Mouse (Mus musculus): ENCODE results near the gene H2-D1. TPM values are rescaled to one million over a fixed set of nuclear protein-coding genes. Genes with fewer than 3 reads are reported as not detected.
"Not testable (repeated sequence)": the region's sequence is repeated elsewhere in the genome, so short reads cannot be mapped to it uniquely, and the experiment has no call there.

The H2-D1 gene
- polyA plus RNA-seq, 1 experiment: 284 TPM

DNA sequence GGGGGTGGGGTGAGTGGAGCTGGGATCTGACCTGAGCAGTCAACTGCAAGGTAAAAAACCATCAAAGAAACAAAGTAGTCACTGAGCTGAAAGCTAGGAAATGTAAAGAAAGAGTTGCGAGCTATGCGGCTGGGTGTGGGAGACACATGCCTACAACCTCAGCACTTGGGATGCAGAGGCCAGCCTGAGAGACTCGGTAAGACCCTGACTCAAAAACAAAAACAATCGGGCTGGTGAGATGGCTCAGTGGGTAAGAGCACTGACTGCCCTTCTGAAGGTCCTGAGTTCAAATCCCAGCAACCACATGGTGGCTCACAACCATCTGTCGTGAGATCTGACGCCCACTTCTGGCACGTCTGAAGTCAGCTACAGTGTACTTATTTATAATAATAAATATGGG is 28.4 kb upstream of the H2-D1 start:
- Histone ChIP-seq H3K27ac (replicated peaks; ENCODE audit: low read depth, low read length) (peak overlapping the region; percentile 84; the same call in 1 of the 2 replicates), H3K4me3 (ENCODE audit: insufficient read depth, low read depth, low read length) (0 out of 2 replicates have a peak overlapping the region, but pooled peaks have one; percentile 1)
- H3K4me1 ChIP-seq (ENCODE audit: control insufficient read depth, insufficient read depth, insufficient read length, low read length): not testable (repeated sequence)

DNA sequence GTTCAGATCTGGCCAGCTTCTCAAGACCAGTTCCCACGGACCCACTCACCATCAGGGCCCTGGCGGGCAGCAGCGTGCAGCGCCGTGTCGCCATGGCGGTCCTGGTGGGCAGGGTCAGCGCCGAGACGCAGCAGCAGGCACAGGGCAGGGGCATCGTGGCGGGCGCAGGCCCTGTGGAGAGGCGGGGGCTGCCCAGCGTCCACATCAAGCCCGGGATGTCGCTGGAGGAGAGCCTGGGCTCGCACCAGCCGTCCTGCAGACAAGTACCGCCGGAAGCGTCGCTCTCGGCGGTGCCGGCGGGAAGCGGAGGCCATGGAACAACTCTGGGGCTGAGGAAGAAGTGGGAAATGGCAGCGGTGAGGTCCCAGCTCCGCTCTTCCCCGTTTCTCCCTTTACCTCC is 27.6 kb upstream of the H2-D1 start:
- Histone ChIP-seq H3K4me1 (ENCODE audit: control insufficient read depth, insufficient read depth, insufficient read length, low read length) (peaks cover 5% of the 10 kb centered on the region), H3K27ac (replicated peaks; ENCODE audit: low read depth, low read length) (peak overlapping the region; percentile 94)

DNA sequence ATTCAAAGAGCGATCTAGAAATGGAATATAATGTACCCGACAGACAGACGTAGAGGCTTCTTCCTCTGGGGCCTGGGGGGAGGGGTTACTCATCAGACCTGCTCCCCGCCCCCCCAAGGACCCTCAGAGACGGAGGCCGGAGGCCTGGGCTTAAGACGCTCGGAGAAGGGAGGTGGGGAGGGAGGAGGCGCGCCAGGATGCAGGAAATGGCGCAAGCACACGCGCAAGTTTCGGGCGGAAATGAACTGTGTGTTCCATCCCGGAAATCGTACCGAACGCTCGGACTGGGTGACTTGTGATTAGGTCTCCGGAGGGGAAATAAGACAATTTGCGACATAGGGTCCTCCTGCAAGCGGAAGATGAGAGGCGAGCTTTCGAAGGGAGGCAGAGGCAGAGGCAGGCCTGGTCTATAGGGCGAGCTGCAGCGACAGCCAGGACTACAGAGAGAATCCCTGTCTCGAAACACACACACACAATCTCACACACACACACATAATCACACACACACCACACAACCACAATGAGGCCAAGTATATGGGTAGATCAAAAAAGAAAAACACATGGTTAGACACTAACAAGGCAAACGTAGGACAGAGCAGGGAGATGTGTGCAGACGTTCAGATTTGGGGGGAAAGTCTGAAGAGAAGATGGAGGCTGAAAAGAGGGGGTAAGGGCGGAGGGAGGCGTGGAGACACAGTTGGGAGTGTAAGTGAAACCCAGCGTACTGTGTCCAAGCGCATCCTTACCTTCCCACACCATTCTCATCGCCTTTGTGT is 26.7 kb upstream of the H2-D1 start, which contains the start of gene Nfkbil1:
Gene Nfkbil1 (minus strand): TSS at position 179 of the 776 bp plus-strand sequence.
- Histone ChIP-seq H3K4me1 (ENCODE audit: control insufficient read depth, insufficient read depth, insufficient read length, low read length) (peaks cover 13% of the 10 kb centered on the region), H3K4me3 (ENCODE audit: insufficient read depth, low read depth, low read length) (peak within 1 kb of the TSS; percentile 65), H3K27ac (replicated peaks; ENCODE audit: low read depth, low read length) (peak within 1 kb of the TSS; percentile 96)

More for the DNA sequence above, 27.6 kb upstream of the H2-D1 start:
- peak overlapping the region; percentile 58 for H3K4me3 ChIP-seq (ENCODE audit: insufficient read depth, low read depth, low read length)

DNA sequence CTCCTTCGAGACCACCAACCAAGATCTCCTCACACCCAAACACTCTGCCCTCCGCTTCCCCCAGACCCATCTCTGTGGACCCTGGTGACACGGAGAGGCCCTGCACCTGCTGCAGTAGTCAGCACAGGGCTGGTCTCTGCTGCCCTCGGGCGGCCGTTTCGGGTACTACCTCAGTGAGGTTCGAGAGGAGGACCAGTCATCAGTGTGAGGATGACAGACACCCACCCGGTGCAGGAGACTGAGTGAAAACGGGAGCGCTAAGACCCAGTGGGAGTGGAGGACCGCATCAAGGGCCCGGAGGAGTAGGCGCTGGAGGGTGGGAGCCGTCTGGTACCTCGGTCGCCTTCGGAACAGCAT is 26.2 kb upstream of the H2-D1 start:
- Histone ChIP-seq H3K4me3 (ENCODE audit: insufficient read depth, low read depth, low read length) (peak overlapping the region; percentile 57), H3K4me1 (ENCODE audit: control insufficient read depth, insufficient read depth, insufficient read length, low read length) (peaks cover 14% of the 10 kb centered on the region), H3K27ac (replicated peaks; ENCODE audit: low read depth, low read length) (peak overlapping the region; percentile 96)

DNA sequence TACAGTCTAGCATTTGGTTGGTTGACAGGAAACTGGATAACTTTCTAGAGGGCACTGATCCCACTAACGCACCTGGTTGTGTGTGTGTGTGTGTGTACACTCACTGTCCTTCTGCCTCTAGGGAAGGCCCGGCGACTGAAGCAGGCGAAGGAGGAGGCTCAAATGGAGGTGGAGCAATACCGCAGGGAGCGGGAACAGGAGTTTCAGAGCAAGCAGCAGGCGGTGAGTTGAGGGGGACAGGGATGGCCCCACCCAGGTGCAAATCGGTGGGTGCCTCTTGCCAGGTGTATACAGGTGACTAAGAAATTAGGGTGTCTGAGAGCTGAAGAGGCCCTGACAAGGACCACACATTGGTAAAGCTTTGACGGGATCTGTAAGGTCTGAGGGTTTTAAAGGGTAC is 25.5 kb upstream of the H2-D1 start:
- no peak overlapping the region for H3K4me3 ChIP-seq (ENCODE audit: insufficient read depth, low read depth, low read length)
- no peak overlapping the region for H3K27ac ChIP-seq (replicated peaks; ENCODE audit: low read depth, low read length)
- peaks cover 14% of the 10 kb centered on the region for H3K4me1 ChIP-seq (ENCODE audit: control insufficient read depth, insufficient read depth, insufficient read length, low read length)

DNA sequence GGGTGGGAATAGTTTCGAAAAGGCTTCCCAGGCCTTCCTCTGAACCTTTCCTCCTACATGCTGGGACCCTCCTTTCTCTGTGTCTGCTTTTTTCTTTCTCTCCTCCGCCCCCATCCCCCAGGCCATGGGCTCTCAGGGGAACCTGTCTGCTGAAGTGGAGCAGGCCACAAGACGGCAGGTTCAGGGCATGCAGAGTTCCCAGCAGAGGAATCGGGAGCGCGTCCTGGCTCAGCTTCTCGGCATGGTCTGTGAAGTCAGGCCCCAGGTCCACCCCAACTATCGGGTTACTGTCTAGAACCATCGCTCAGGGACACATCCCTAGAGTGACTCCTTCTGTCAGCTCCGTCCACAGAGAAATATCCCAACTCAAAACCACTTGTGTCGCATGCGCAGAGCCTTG is 25.0 kb upstream of the H2-D1 start:
- Histone ChIP-seq H3K4me1 (ENCODE audit: control insufficient read depth, insufficient read depth, insufficient read length, low read length) (peaks cover 14% of the 10 kb centered on the region), H3K4me3 (ENCODE audit: insufficient read depth, low read depth, low read length) (no peak overlapping the region), H3K27ac (replicated peaks; ENCODE audit: low read depth, low read length) (no peak overlapping the region)

DNA sequence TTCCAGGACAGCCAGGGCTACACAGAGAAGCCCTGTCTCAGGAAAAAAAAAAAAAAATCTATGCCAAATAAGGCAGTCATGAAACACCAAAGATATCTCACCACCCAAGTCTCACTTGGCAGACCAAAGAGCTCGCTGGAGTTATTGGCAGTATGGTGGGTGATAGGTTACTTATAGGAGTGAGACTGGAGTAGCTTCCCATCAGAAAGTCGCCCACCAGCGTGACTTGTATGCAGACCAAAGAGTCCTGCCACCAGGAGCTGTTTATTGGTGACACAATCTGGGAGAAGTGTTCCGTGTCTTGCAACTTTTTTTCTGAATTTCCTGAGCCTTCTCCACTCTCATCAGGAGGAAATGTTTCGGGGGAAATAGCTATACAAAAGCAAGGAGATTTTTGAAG is 22.8 kb upstream of the H2-D1 start:
- no peak overlapping the region for H3K27ac ChIP-seq (replicated peaks; ENCODE audit: low read depth, low read length)
- no peak overlapping the region for H3K4me3 ChIP-seq (ENCODE audit: insufficient read depth, low read depth, low read length)

DNA sequence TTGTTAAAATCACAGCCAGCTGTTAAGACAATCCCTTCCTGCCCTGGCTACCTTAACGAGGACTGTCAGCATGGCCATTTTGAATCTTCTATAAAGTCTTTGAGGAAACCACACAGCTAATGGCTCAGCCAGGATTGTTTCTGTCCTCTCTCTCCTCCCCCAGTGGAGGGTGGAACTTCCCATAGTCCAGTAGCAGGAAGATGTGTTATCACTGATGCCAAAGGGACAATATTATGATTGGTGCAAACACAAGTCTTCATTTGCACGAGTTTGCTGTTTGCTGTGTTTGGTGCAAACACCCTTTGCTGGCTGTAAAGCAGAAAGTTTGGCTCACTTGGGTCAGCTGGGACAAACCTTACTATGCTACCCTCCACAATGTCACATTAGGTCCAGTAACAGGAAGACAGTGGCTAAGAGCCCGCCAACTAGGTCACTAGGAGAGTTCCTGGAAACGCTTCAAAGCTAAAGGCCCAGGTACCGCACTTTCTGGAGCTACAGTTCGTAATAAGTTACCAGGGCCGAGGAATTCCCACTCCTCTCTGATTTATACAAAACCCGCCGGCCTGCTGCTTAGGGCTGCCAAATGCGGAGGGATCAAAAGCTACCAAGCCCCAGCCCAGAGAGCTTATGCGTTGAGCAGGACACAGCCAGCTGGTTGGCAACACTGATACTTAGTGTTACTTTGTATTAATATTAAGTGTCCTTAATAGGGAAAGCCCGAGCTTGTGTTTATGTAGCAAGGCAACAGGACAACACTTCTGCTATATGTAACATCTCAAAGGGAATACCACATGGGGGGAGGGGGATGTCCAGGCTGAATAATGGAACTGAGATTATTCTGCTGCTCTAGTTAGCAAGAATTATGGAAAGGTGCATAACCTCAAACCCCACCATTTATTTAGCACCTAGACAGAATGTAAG is 21.9 kb upstream of the H2-D1 start:
- H3K27ac ChIP-seq (replicated peaks; ENCODE audit: low read depth, low read length): peak overlapping the region; percentile 97
- H3K4me1 ChIP-seq (ENCODE audit: control insufficient read depth, insufficient read depth, insufficient read length, low read length): peaks cover 12% of the 10 kb centered on the region
- peak overlapping the region; percentile 50 for H3K4me3 ChIP-seq (ENCODE audit: insufficient read depth, low read depth, low read length)

More for the DNA sequence above, 22.8 kb upstream of the H2-D1 start:
- H3K4me1 ChIP-seq (ENCODE audit: control insufficient read depth, insufficient read depth, insufficient read length, low read length): peaks cover 12% of the 10 kb centered on the region

DNA sequence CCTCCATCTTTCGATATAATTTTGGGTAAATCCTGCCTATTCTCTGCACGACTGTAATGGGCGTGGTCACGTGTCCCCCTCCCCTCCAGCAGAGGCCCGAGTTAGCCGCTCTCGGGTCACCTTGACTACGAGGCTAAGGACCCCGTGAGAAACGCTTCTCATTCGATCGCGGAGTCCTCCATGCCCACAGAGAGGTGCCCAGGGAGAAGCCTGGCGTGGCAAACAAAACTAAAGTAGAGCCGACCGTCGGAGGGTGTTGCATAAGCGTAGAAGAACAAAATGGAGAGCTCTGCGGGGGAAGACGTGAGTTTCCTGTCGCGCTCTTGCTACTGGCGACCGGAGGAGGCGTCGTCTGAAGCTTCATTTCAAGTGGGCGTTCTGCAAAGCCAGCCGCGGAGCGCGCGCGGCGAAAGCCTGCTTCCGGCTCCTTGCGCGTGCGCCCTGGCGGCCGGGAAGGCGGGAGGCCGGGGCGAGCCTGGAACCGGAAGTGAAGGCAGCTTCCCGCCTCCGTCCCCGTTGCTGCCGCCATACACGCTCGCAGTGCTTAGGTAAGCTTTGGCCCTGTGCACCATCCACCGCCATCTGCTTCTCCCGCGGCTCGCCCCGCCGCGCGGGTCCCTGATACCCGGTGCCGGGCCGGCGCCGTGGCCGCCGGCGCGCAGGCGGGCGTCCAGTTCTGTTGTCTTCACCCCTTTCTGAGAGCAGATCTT is 21.1 kb upstream of the H2-D1 start, which contains the start of gene Ddx39b:
Gene Ddx39b (plus strand): TSS at position 442 of the 710 bp plus-strand sequence.
- H3K4me1 ChIP-seq (ENCODE audit: control insufficient read depth, insufficient read depth, insufficient read length, low read length): peaks cover 12% of the 10 kb centered on the region
- peak within 1 kb of the TSS; percentile 97 for H3K27ac ChIP-seq (replicated peaks; ENCODE audit: low read depth, low read length)
- H3K4me3 ChIP-seq (ENCODE audit: insufficient read depth, low read depth, low read length): peak within 1 kb of the TSS; percentile 84

DNA sequence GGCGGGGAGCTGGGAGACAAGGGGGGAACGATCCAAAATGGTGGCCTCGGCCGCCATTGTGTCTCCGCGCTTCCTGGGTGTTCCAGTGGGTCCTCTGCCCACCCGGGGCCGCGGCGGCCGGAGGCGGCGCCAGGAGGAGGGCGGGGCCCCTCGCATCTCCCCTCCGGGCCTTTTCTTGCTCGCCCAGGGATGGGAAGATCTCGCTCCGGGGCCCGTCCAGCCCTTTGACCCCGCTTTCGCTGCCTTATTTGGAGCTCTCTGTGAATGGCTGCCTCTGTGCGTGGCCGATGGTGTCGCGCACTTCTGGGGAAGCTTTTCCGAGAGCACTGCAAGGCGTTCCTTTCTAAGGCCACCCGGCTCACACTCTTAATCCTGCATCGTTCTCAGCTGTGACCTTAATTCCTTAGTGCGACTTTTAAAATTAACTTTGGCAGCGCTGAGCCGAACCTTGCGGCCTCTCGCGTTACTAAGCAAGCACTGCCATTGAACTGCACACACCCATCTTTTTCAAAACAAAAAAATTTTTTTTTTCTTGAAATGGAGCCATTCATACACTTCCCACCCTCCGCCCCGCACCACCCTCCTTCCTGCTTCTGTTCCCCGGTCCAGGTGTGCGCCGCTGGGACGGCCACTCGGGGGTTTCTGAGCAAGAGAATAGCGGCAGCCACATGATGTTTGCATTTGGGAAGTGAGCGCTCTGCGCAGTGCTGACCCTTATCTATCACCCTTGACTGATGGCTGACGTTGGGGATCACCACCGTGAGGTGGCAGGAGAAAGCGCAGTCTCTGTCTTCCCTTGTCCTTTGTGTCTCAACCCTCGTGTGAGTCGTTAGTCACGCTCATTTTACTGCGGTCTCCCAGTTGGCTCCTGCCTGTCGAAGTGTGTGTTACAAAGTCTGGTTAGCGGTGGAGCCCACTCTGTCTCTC is 20.3 kb upstream of the H2-D1 start:
- peaks cover 12% of the 10 kb centered on the region for H3K4me1 ChIP-seq (ENCODE audit: control insufficient read depth, insufficient read depth, insufficient read length, low read length)
- H3K27ac ChIP-seq (replicated peaks; ENCODE audit: low read depth, low read length): peak overlapping the region; percentile 90

DNA sequence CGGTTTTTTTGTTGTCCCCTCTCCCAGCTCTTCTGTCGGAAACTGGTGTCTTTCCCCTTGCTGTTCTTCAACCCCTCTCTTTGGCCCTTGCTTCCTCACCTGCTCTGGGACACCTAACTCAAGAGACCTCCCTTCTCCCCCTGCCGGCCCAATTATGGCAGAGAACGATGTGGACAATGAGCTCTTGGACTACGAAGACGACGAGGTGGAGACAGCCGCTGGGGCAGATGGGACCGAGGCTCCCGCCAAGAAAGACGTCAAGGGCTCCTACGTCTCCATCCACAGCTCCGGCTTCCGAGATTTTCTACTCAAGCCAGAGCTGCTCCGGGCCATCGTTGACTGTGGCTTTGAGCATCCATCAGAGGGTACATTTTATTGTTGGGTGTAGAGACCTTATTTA is 19.4 kb upstream of the H2-D1 start:
- peaks cover 12% of the 10 kb centered on the region for H3K4me1 ChIP-seq (ENCODE audit: control insufficient read depth, insufficient read depth, insufficient read length, low read length)
- H3K27ac ChIP-seq (replicated peaks; ENCODE audit: low read depth, low read length): peak overlapping the region; percentile 90
- H3K4me3 ChIP-seq (ENCODE audit: insufficient read depth, low read depth, low read length): peak overlapping the region; percentile 84

More for the DNA sequence above, 20.3 kb upstream of the H2-D1 start:
- H3K4me3 ChIP-seq (ENCODE audit: insufficient read depth, low read depth, low read length): peak overlapping the region; percentile 84

DNA sequence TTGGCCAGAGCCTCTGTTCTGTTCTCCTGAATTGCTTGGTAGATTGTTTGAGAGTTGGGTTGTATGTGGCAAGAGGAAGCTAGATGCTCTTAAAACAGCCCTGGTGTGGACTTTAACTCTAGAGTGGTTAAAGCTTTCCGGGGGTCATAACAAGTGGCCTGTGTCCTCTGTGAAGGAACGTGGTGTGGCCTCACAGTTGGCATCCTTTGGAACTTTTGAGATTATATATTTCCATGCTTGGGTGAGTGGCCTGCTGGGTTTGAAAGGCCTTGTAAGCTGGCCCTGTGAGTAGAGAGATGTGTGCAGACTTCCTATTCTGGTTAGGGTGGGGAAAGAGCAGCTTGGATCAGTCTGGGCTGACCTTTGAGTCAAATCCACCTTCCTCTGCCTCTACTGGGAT is 17.5 kb upstream of the H2-D1 start:
- no peak overlapping the region for H3K4me3 ChIP-seq (ENCODE audit: insufficient read depth, low read depth, low read length)
- H3K4me1 ChIP-seq (ENCODE audit: control insufficient read depth, insufficient read depth, insufficient read length, low read length): peaks cover 12% of the 10 kb centered on the region
- H3K27ac ChIP-seq (replicated peaks; ENCODE audit: low read depth, low read length): no peak overlapping the region

DNA sequence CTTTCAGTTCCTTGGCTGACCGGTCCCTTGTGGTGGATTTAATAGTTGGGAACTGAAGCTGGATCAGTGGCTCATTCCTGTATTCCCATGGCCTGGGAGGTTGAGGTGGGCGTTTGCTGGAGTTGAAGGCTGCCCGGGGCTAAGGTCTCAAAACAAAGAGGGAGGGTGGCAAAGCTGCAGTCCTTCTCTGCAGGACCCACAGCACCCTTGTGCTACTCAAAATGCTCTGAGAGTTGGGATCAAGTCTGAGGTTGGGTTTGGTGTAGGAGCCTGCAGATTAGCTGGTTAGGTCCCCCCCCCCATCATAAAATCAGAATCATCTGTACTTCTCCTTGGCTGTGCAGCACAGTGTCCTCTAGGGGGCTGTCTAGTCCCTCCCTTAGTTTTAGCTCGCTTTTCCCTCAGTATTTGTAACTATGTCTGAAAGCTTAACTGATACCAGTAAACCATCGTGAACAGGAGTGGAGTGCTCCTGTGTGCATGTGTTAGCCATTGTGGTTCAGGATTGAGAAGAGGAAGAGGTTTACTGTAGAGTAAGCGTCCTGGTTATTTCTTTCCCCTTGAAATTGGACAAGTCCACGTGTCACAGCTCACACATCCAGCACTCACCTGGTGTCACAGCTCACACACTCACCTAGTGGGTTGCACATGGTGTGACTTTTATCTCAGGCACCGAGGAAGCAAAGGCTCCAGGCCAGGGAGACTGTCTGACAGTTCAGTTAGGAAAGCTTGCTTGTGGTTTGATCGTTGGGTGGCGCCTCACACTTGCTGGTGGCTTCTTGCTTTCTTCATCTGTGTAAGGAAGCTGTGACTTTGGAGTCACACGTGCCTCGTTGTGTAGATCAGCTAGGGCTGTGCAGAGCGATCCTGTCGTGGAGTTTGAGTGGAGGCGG is 16.6 kb upstream of the H2-D1 start:
- no peak overlapping the region for H3K27ac ChIP-seq (replicated peaks; ENCODE audit: low read depth, low read length)

More for the DNA sequence above, 16.6 kb upstream of the H2-D1 start:
- Histone ChIP-seq H3K4me1 (ENCODE audit: control insufficient read depth, insufficient read depth, insufficient read length, low read length) (0 out of 2 replicates have a peak, but pooled peaks cover 3% of the 10 kb centered on the region), H3K4me3 (ENCODE audit: insufficient read depth, low read depth, low read length) (no peak overlapping the region)
